Comparison of ENCODE assay signal across 15 mouse cellular contexts in the genomic region with DNA sequence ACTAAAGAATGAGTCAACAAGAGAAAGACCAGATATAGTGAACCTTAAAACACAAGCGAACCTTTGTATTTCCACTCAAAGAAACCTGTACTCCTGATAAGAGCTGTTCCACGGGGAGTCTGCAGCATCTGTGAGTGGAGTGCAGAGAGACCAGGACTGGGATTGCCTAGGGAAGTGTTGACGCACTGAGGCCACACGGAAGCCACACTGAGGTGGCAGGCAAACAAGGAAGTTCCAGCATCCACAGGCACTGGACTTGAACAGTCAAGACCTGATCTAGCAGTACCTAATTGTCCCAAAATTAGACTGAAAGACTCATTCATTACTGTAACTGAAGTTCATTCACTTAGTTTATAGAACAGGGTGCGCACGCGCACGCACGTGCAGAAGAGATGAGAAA. TPM values are rescaled to one million over a fixed set of nuclear protein-coding genes. Genes with fewer than 3 reads are reported as not detected.
A peak's percentile ranks its signal among the peaks of the same experiment; 100 is the strongest.
DNase-seq lines count a peak whose midpoint lies in the region; ATAC-seq lines count a peak whose summit lies in the region.
"Had no signal": no experiment of that assay in that cellular context is flagged by ENCODE, and none has a peak within 500 bp of the region (broad histone marks: within the 10 kb centered on the region; RNA-seq: fewer than 3 reads in every experiment).

No protein-coding gene starts in this region.

- no peak overlapping the region for H3K27ac ChIP-seq in hindbrain, embryonic 13.5 days
- H3K27ac ChIP-seq in hindbrain, embryonic 11.5 days (ENCODE audit: low read depth, low read length), result no peak overlapping the region
- H3K27ac ChIP-seq in lung, embryonic 15.5 days, result peak overlapping the region; percentile 53
- peak overlapping the region; percentile 69 for H3K27ac ChIP-seq in stomach, embryonic 15.5 days
- no peak overlapping the region for H3K27ac ChIP-seq in forebrain, embryonic 11.5 days (ENCODE audit: low read depth, low read length)
- H3K27ac ChIP-seq: gastrocnemius, adult 2 months; liver, embryonic 15.5 days had no signal

- H3K9me3 ChIP-seq in hindbrain, embryonic 13.5 days, result no peaks in the 10 kb centered on the region
- H3K9me3 ChIP-seq in hindbrain, embryonic 11.5 days (ENCODE audit: control insufficient read depth, low read length), result no peaks in the 10 kb centered on the region
- no peaks in the 10 kb centered on the region for H3K9me3 ChIP-seq in lung, embryonic 15.5 days
- H3K9me3 ChIP-seq in stomach, embryonic 15.5 days, result no peaks in the 10 kb centered on the region
- no peaks in the 10 kb centered on the region for H3K9me3 ChIP-seq in forebrain, embryonic 11.5 days (ENCODE audit: control insufficient read depth, low read length)
- H3K9me3 ChIP-seq: liver, embryonic 15.5 days had no signal

- H3K4me3 ChIP-seq in hindbrain, embryonic 13.5 days, result no peak overlapping the region
- no peak overlapping the region for H3K4me3 ChIP-seq in hindbrain, embryonic 11.5 days (ENCODE audit: low read depth, low read length)
- H3K4me3 ChIP-seq in lung, embryonic 15.5 days, result no peak overlapping the region
- no peak overlapping the region for H3K4me3 ChIP-seq in stomach, embryonic 15.5 days (replicated peaks)
- H3K4me3 ChIP-seq in forebrain, embryonic 11.5 days (ENCODE audit: low read depth, low read length), result no peak overlapping the region
- H3K4me3 ChIP-seq: gastrocnemius, adult 2 months; liver, embryonic 15.5 days had no signal

- no peak overlapping the region for H3K4me2 ChIP-seq in hindbrain, embryonic 13.5 days
- H3K4me2 ChIP-seq in hindbrain, embryonic 11.5 days (replicated peaks; ENCODE audit: low read depth, low read length), result no peak overlapping the region
- peak overlapping the region; percentile 26 for H3K4me2 ChIP-seq in lung, embryonic 15.5 days
- H3K4me2 ChIP-seq in stomach, embryonic 15.5 days, result peak overlapping the region; percentile 9; the same call in 1 of the 2 replicates
- H3K4me2 ChIP-seq in forebrain, embryonic 11.5 days (ENCODE audit: low read depth, low read length, severe bottlenecking), result no peak overlapping the region
- H3K4me2 ChIP-seq: liver, embryonic 15.5 days had no signal

- no peak for ATAC-seq in hindbrain, embryonic 13.5 days (ENCODE audit: low FRiP score)
- ATAC-seq in hindbrain, embryonic 11.5 days (ENCODE audit: low FRiP score), result no peak
- no peak for ATAC-seq in lung, embryonic 15.5 days (ENCODE audit: borderline replicate concordance, extremely low read depth, low FRiP score, low TSS enrichment)
- ATAC-seq in stomach, embryonic 15.5 days (ENCODE audit: insufficient read depth, low FRiP score, low read depth), result 0 out of 2 replicates have a peak, but pooled peaks have one; percentile 41
- ATAC-seq in forebrain, embryonic 11.5 days (replicated peaks; ENCODE audit: low FRiP score), result no peak
- ATAC-seq: inflammation-experienced regulatory T-cells, adult 6 months had no signal

- DNase-seq in hindbrain, embryonic 11.5 days (ENCODE audit: low spot score), result no peak
- no peak for DNase-seq in lung, postnatal 25 days (ENCODE audit: low spot score)
- peak; percentile 46 for DNase-seq in large intestine, adult 2 months (ENCODE audit: low read depth, low spot score)
- DNase-seq in retina, embryonic 14.5 days (ENCODE audit: low spot score), result no peak
- DNase-seq in forebrain, embryonic 11.5 days (ENCODE audit: low spot score), result no peak
- DNase-seq: adrenal gland, postnatal 25 days; cerebellum, adult 2 months; gastrocnemius, adult 2 months; heart, postnatal 4 days; right cerebral cortex, postnatal 14 days had no signal

- H3K27me3 ChIP-seq in hindbrain, embryonic 13.5 days, result no peaks in the 10 kb centered on the region
- no peaks in the 10 kb centered on the region for H3K27me3 ChIP-seq in hindbrain, embryonic 11.5 days (ENCODE audit: control insufficient read depth, insufficient read depth, low read length)
- H3K27me3 ChIP-seq in lung, embryonic 15.5 days, result no peaks in the 10 kb centered on the region
- H3K27me3 ChIP-seq in stomach, embryonic 15.5 days (replicated peaks), result no peaks in the 10 kb centered on the region
- H3K27me3 ChIP-seq in forebrain, embryonic 11.5 days (ENCODE audit: control insufficient read depth, insufficient read depth, low read length), result no peaks in the 10 kb centered on the region
- H3K27me3 ChIP-seq: liver, embryonic 15.5 days had no signal

- H3K4me1 ChIP-seq in hindbrain, embryonic 13.5 days (replicated peaks), result peaks cover 53% of the 10 kb centered on the region
- H3K4me1 ChIP-seq in hindbrain, embryonic 11.5 days (replicated peaks; ENCODE audit: control insufficient read depth, insufficient read depth, low read length), result peaks cover 3% of the 10 kb centered on the region
- H3K4me1 ChIP-seq in lung, embryonic 15.5 days, result peaks cover 43% of the 10 kb centered on the region
- H3K4me1 ChIP-seq in stomach, embryonic 15.5 days, result peaks cover 17% of the 10 kb centered on the region; the same call in 1 of the 2 replicates
- peaks cover 7% of the 10 kb centered on the region for H3K4me1 ChIP-seq in forebrain, embryonic 11.5 days (replicated peaks; ENCODE audit: control insufficient read depth, insufficient read depth, low read length)

- H3K36me3 ChIP-seq in hindbrain, embryonic 13.5 days, result no peaks in the 10 kb centered on the region
- no peaks in the 10 kb centered on the region for H3K36me3 ChIP-seq in hindbrain, embryonic 11.5 days (ENCODE audit: control insufficient read depth, insufficient read depth, low read length)
- no peaks in the 10 kb centered on the region for H3K36me3 ChIP-seq in lung, embryonic 15.5 days
- no peaks in the 10 kb centered on the region for H3K36me3 ChIP-seq in stomach, embryonic 15.5 days
- no peaks in the 10 kb centered on the region for H3K36me3 ChIP-seq in forebrain, embryonic 11.5 days (ENCODE audit: control insufficient read depth, insufficient read depth, low read length)
- H3K36me3 ChIP-seq: liver, embryonic 15.5 days had no signal

- WGBS in hindbrain, embryonic 13.5 days, result 84% methylated on average over 9 of the region's 9 CpGs
- WGBS in hindbrain, embryonic 11.5 days, result 88% methylated on average over 9 of the region's 9 CpGs
- 50% methylated on average over 9 of the region's 9 CpGs for WGBS in lung, embryonic 15.5 days
- 29% methylated on average over 9 of the region's 9 CpGs for WGBS in large intestine, adult 2 months
- WGBS in stomach, embryonic 15.5 days, result 64% methylated on average over 9 of the region's 9 CpGs
- WGBS in forebrain, embryonic 11.5 days, result 84% methylated on average over 9 of the region's 9 CpGs

- H3K9ac ChIP-seq in hindbrain, embryonic 13.5 days, result 0 out of 2 replicates have a peak overlapping the region, but pooled peaks have one; percentile 3
- no peak overlapping the region for H3K9ac ChIP-seq in hindbrain, embryonic 11.5 days (ENCODE audit: low read depth, low read length)
- H3K9ac ChIP-seq in lung, embryonic 15.5 days, result no peak overlapping the region
- H3K9ac ChIP-seq in stomach, embryonic 15.5 days, result no peak overlapping the region
- no peak overlapping the region for H3K9ac ChIP-seq in forebrain, embryonic 11.5 days (ENCODE audit: low read length)
- H3K9ac ChIP-seq: liver, embryonic 15.5 days had no signal

RNA-seq across cellular contexts. Expression of a gene that starts 4.9 kb away (rescaled TPM):
- 73.6 and 84.8 TPM in 2 replicates for polyA plus RNA-seq in hindbrain, embryonic 13.5 days (2015; fragmentation: Nextera tagmentation; extraction: Ambion mirVana)
- polyA plus RNA-seq in hindbrain, embryonic 11.5 days (2014; fragmentation: Nextera tagmentation; extraction: Ambion mirVana), result 104 and 110 TPM in 2 replicates
- 48.7 and 50.4 TPM in 2 replicates for polyA plus RNA-seq in lung, embryonic 15.5 days (2015; fragmentation: Nextera tagmentation; extraction: Ambion mirVana)
- 18.0 and 25.3 TPM in 2 replicates for polyA plus RNA-seq in large intestine, adult 2 months (2012; rRNA removed)
- 41.7 and 48.8 TPM in 2 replicates for polyA plus RNA-seq in stomach, embryonic 15.5 days (2015; fragmentation: Nextera tagmentation; extraction: Ambion mirVana)
- polyA plus RNA-seq in forebrain, embryonic 11.5 days (2014; fragmentation: Nextera tagmentation; extraction: Ambion mirVana), result 102 and 108 TPM in 2 replicates

Comparison
In these comparisons a context has a peak if more than half of its experiments do, and no peak if none do; other contexts are left out.
1. H3K27ac ChIP-seq: peak in lung, embryonic 15.5 days (single experiment) and stomach, embryonic 15.5 days (single experiment); none in hindbrain, embryonic 13.5 days (single experiment), hindbrain, embryonic 11.5 days (single experiment) and forebrain, embryonic 11.5 days (single experiment).
2. H3K4me2 ChIP-seq: peak in lung, embryonic 15.5 days (single experiment) and stomach, embryonic 15.5 days (single experiment); none in hindbrain, embryonic 13.5 days (single experiment), hindbrain, embryonic 11.5 days (single experiment) and forebrain, embryonic 11.5 days (single experiment).